Mouse (Mus musculus) brain, embryonic 18.5 days (tissue): ENCODE results near the gene Cd209d.
"Not testable (repeated sequence)": the region's sequence is repeated elsewhere in the genome, so short reads cannot be mapped to it uniquely, and the experiment has no call there.

Experiments
- DNase-seq: peaks from one replicate; pipeline ENCODE4 v3.0.0-alpha.2; 2012; ENCODE audit warnings: low read depth, low spot score

The Cd209d gene

GRCm38 (mm10) chr8:3878455-3878854, at the start of gene Cd209d:
Cd209d (minus strand) TSS chr8:3878555.
- DNase-seq, result no peak

GRCm38 (mm10) chr8:3926744-3927143, 48.4 kb upstream of the Cd209d start, which contains the start of gene Cd209b:
Cd209b (minus strand) TSS chr8:3926844.
- no peak for DNase-seq

GRCm38 (mm10) chr8:3876121-3876520, 2.2 kb downstream of the Cd209d start:
- DNase-seq, result no peak

GRCm38 (mm10) chr8:3862736-3863135, 15.6 kb downstream of the Cd209d start:
- not testable (repeated sequence) for DNase-seq

- DNase-seq, result no peak
Observed at GRCm38 (mm10) chr8:3854209-3854608, 24.1 kb downstream of the Cd209d start, which contains the start of gene Cd209e. Cd209e (minus strand) TSS chr8:3854309.
